Mouse (Mus musculus) midbrain, postnatal 0 days (tissue): ENCODE measurements around the gene Tnfaip8l3. TPM values are rescaled to one million over a fixed set of nuclear protein-coding genes. Genes with fewer than 3 reads are reported as not detected.

Experiments used
- ATAC-seq: fragments of 200-750 bp; cut with Nextera tagmentation; 2 replicates; pipeline ENCODE4 v1.8.0; 2017; ENCODE audit warnings: moderate number of reproducible peaks, mild to moderate bottlenecking, moderate TSS enrichment, moderate library complexity; ENCODE audit not compliant: low FRiP score
- DNase-seq: peaks from one replicate; pipeline ENCODE4 v3.0.0-alpha.2; 2015; ENCODE audit warnings: low spot score
- H3K27ac ChIP-seq: fragments of 300-500 bp; sonication (generic); 2 replicates; pipeline ENCODE4 v1.5.1; 2014; ENCODE audit warnings: low read depth, mild to moderate bottlenecking, low read length, mixed read lengths
- H3K27me3 ChIP-seq: fragments of 300-500 bp; sonication (generic); 2 replicates; pipeline ENCODE4 v1.6.1; 2014; ENCODE audit warnings: low read length, control low read depth, mixed read lengths; ENCODE audit not compliant: insufficient read depth
- H3K36me3 ChIP-seq: fragments of 300-500 bp; sonication (generic); 2 replicates; pipeline ENCODE4 v1.6.1; 2014; ENCODE audit warnings: low read length, control low read depth, mixed read lengths; ENCODE audit not compliant: insufficient read depth
- H3K4me1 ChIP-seq: fragments of 300-500 bp; sonication (generic); 2 replicates; pipeline ENCODE4 v1.6.1; 2014; ENCODE audit warnings: mild to moderate bottlenecking, control low read depth, antibody characterized with exemption, low read length, mixed read lengths; ENCODE audit not compliant: insufficient read depth
- H3K4me2 ChIP-seq: fragments of 300-500 bp; sonication (generic); 2 replicates; pipeline ENCODE4 v1.6.1; 2014; ENCODE audit warnings: low read depth, mild to moderate bottlenecking, low read length, mixed read lengths; ENCODE audit not compliant: poor library complexity, severe bottlenecking
- H3K4me3 ChIP-seq: fragments of 300-500 bp; sonication (generic); 2 replicates; pipeline ENCODE4 v1.5.1; 2014; ENCODE audit warnings: low read depth, mild to moderate bottlenecking, low read length, moderate library complexity
- H3K9ac ChIP-seq: fragments of 300-500 bp; sonication (generic); replicated peaks from 2 replicates; pipeline ENCODE4 v1.6.1; 2014; ENCODE audit warnings: mild to moderate bottlenecking, low read length, moderate library complexity, mixed read lengths; ENCODE audit not compliant: poor library complexity, severe bottlenecking
- H3K9me3 ChIP-seq: fragments of 300-500 bp; sonication (generic); 2 replicates; pipeline ENCODE4 v1.6.1; 2016; ENCODE audit warnings: low read length, control low read depth
- CTCF ChIP-seq: IDR thresholded peaks from 2 replicates; pipeline ENCODE4 v1.5.1; 2016; ENCODE audit warnings: antibody characterized with exemption, mild to moderate bottlenecking
- WGBS: fragments of 180-500 bp; shearing (Covaris S2); extraction: QIAGEN DNeasy Blood & Tissue Kit; methylation state at CpG from one replicate; pipeline ENCODE4 v1.1.7; 2014; 5-methylcytosine and 5-hydroxymethylcytosine counted together
- polyA plus RNA-seq: library from polyadenylated mRNA; unstranded; fragments of >200 nt; fragmentation: Nextera tagmentation; extraction: Ambion mirVana; gene quantifications from 2 replicates; pipeline ENCODE4 v1.2.1, GENCODE M21; 2015
- total RNA-seq: library from RNA; depleted of rRNA; stranded (reverse); fragments of >200 nt; gene quantifications from 2 replicates; pipeline ENCODE4 v1.2.3, GENCODE M21; 2014; rRNA removed

Gene Tnfaip8l3
- total and polyA plus RNA-seq, 2 experiments from 2014 or later, result 0.33 to 2.2 TPM

- WGBS, result 27% methylated on average over 3 of the region's 3 CpGs
- TF ChIP-seq CTCF, result peak; percentile 96
- Histone ChIP-seq H3K27ac (no peak overlapping the region), H3K4me3 (no peak overlapping the region), H3K27me3 (no peaks in the 10 kb centered on the region), H3K4me2 (no peak overlapping the region), H3K4me1 (no peaks in the 10 kb centered on the region), H3K9me3 (no peaks in the 10 kb centered on the region), H3K36me3 (no peaks in the 10 kb centered on the region), H3K9ac (no peak overlapping the region)
- DNase-seq (peak; percentile 80), ATAC-seq (no peak)
These were observed 81.2 kb downstream of the Tnfaip8l3 start for GRCm38 (mm10) chr9:53986972-53987371.

DNA sequence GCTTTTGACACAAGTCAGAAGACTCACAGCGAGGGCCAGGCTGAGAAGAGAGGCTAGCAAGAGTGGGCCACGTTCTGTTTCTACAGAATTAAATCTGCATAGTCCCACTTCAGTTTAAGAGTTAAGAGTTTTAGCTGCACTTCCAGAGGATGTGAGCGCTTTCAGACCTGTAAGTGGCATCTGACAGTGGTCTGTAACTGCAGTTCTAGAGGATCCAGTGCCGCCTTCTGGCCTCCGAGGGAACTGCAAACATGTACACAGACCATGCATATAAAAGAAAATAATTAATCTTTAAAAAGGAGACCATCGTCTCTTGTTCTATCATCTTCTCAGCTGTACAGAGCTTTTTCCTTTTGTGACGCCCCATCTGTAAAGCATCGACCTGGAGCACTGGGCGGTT, 83.3 kb downstream of the Tnfaip8l3 start:
- DNase-seq (peak; percentile 66), ATAC-seq (no peak)
- 26% methylated on average over 9 of the region's 9 CpGs for WGBS
- peak; percentile 87 for TF ChIP-seq CTCF
- Histone ChIP-seq H3K4me2 (no peak overlapping the region), H3K36me3 (no peaks in the 10 kb centered on the region), H3K27ac (no peak overlapping the region), H3K4me3 (no peak overlapping the region), H3K4me1 (no peaks in the 10 kb centered on the region), H3K9ac (no peak overlapping the region), H3K9me3 (no peaks in the 10 kb centered on the region), H3K27me3 (no peaks in the 10 kb centered on the region)

DNA sequence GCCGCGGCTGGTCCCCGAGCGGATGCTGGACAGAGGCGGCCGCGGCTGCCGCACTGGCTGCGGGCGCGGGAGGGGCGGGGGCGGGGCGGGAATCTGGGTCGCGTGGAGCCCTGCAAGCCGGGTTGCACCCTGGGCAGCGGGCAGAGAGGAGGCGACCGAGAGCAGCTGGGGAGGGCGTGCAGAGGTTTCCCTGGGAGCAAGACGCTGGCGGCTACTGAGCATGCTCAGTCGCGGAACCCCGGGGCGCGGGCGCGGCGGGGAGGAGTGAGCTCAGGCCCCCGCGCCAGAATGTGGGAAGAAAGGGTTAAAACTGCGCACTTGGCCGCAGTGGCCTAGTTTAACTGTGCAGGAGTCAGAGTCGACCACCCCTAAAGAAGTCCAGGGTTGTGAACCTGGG, 93.1 kb downstream of the Tnfaip8l3 start, which contains the start of gene Elmod1:
Gene Elmod1, minus strand, starts transcription at position 180 of the 397 bp plus-strand sequence.
- H3K9me3 ChIP-seq, result no peaks in the 10 kb centered on the region
- no peaks in the 10 kb centered on the region for H3K36me3 ChIP-seq
- H3K4me2 ChIP-seq, result peak within 1 kb of the TSS; percentile 81
- TF ChIP-seq CTCF, result peak; percentile 75
- H3K27ac ChIP-seq, result peak within 1 kb of the TSS; percentile 85
- no peaks in the 10 kb centered on the region for H3K4me1 ChIP-seq
- peak within 1 kb of the TSS; percentile 90 for H3K4me3 ChIP-seq
- peak; percentile 76 for DNase-seq
- peak within 1 kb of the TSS; percentile 90 for H3K9ac ChIP-seq
- ATAC-seq, result peak; percentile 93
- H3K27me3 ChIP-seq, result no peaks in the 10 kb centered on the region
- WGBS, result under 1% methylated on average over 35 of the region's 36 CpGs

DNA sequence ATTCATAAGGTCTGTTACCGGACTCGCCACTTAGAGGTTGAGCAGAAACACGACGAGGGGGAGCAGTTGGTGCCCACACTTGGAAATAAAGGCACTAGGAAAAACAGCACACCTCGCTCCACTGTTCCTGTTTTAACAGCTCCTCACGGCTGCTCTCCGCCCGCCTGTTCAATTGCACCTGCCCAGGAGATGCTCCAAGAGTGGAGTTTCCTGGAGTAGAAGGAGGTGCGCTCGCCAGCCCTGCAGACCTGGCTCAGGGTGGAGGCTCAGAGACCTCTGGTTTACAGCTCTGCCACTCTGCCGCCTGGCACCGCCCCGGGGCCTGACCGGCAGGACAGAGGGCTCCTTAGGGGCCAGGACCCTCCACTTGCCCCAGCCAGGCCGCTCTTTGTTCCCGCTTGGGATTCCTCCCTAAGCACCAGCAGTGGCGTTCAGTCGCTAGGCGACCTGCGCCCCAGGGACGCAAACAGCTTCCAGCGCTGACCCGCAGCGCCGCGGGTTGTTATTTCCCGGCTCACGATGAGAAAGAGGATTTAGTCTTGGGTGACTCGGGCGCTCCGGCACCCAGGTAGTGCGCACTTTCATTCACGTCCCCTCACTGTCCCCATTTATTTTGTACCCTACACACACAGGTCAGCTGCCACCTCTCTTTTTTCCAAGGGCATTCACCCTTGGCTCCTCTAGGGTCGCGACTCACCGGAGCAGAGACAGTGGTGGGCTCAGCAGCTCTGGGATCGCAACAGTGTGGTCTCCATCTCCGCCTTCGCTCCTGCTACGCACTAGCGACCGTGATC, 93.7 kb downstream of the Tnfaip8l3 start:
- ATAC-seq (peak; percentile 68), DNase-seq (peak; percentile 50)
- H3K27ac ChIP-seq, result peak overlapping the region; percentile 85
- H3K4me1 ChIP-seq, result no peaks in the 10 kb centered on the region
- peak overlapping the region; percentile 90 for H3K4me3 ChIP-seq
- no peaks in the 10 kb centered on the region for H3K9me3 ChIP-seq
- peak overlapping the region; percentile 81 for H3K4me2 ChIP-seq
- H3K27me3 ChIP-seq, result no peaks in the 10 kb centered on the region
- 2% methylated on average over 41 of the region's 42 CpGs for WGBS
- TF ChIP-seq CTCF, result no peak
- H3K36me3 ChIP-seq, result no peaks in the 10 kb centered on the region
- H3K9ac ChIP-seq, result peak overlapping the region; percentile 90

DNA sequence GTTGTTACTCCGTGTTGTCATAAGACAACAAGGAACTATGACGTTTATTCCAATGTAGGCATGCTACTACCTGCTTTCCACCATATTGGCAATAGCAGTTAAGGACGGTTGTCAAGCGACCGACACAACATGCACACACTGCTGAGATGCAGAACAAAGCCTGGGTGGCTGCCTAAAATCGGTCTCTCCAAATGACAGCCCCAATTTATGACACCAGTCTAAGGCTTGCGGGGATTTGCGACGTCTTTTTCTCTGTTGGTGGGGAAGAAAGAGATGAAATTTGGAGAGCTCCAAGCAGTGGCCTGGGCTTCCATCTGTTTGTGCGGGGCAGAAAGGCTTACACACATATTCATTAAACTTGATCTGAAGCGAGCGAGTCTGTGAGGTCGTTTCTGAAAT, 94.3 kb downstream of the Tnfaip8l3 start:
- Histone ChIP-seq H3K4me1 (no peaks in the 10 kb centered on the region), H3K27me3 (no peaks in the 10 kb centered on the region), H3K9me3 (no peaks in the 10 kb centered on the region), H3K27ac (peak overlapping the region; percentile 85), H3K4me3 (peak overlapping the region; percentile 90), H3K36me3 (no peaks in the 10 kb centered on the region), H3K4me2 (peak overlapping the region; percentile 81), H3K9ac (peak overlapping the region; percentile 90)
- peak; percentile 29; the same call in 1 of the 2 replicates for ATAC-seq
- 7% methylated on average over 13 of the region's 13 CpGs for whole genome bisulfite sequencing
- no peak for TF ChIP-seq CTCF
- DNase-seq, result peak; percentile 47

Other genes with a start within 250 kb of the Tnfaip8l3 start
- not detected in 2 replicates for gene Sln, start 218.2 kb downstream of the Tnfaip8l3 start, total RNA-seq
- 0.15 TPM in 1 of 2 replicates, not detected in the other for gene Sln, start 218.2 kb downstream of the Tnfaip8l3 start, polyA plus RNA-seq
- gene Elmod1, start 93.1 kb downstream of the Tnfaip8l3 start, total RNA-seq, result 101 and 104 TPM in 2 replicates
- gene Elmod1, start 93.1 kb downstream of the Tnfaip8l3 start, polyA plus RNA-seq, result 21.4 and 26.6 TPM in 2 replicates
- 0.28 TPM in 1 of 2 replicates, not detected in the other for gene Cyp19a1, start 199.7 kb upstream of the Tnfaip8l3 start, total RNA-seq
- gene Cyp19a1, start 199.7 kb upstream of the Tnfaip8l3 start, polyA plus RNA-seq, result 0.13 and 0.19 TPM in 2 replicates
- gene Gldn, start 218.1 kb upstream of the Tnfaip8l3 start, total RNA-seq, result 0.44 and 1.0 TPM in 2 replicates
- 0.75 and 0.86 TPM in 2 replicates for gene Gldn, start 218.1 kb upstream of the Tnfaip8l3 start, polyA plus RNA-seq